Mouse (Mus musculus) ES-E14 (cell line): ENCODE measurements around the gene Lmbr1l. TPM values are rescaled to one million over a fixed set of nuclear protein-coding genes. Genes with fewer than 3 reads are reported as not detected.
A peak's percentile ranks its signal among the peaks of the same experiment; 100 is the strongest.
"Not testable (repeated sequence)": the region's sequence is repeated elsewhere in the genome, so short reads cannot be mapped to it uniquely, and the experiment has no call there.

Experiments
- DNase-seq: peaks from one replicate; pipeline ENCODE4 v3.0.0-alpha.2; 2013; ENCODE audit warnings: low read depth, low spot score
- H3K27ac ChIP-seq: 2 replicates; pipeline ENCODE4 v1.5.1; 2012; ENCODE audit warnings: low read depth, mild to moderate bottlenecking, low read length, moderate library complexity, mixed read lengths; ENCODE audit not compliant: poor library complexity, insufficient read depth, severe bottlenecking
- H3K36me3 ChIP-seq: 2 replicates; pipeline ENCODE4 v1.6.1; 2012; ENCODE audit warnings: mild to moderate bottlenecking, low read length, moderate library complexity, mixed read lengths; ENCODE audit not compliant: control insufficient read depth, poor library complexity, insufficient read depth, severe bottlenecking
- H3K4me1 ChIP-seq, 2 experiments: fragments of 150-350 bp in 1 of 2; sonication (generic) in 1 of 2; 2 replicates each; pipeline ENCODE4 v1.6.1; 2012; ENCODE audit warnings: low read length in 2 of 2, mild to moderate bottlenecking in 1 of 2, mixed read lengths in 1 of 2; ENCODE audit not compliant: control insufficient read depth in 2 of 2, insufficient read depth in 2 of 2, poor library complexity in 1 of 2
- H3K4me3 ChIP-seq, 2 experiments: fragments of 150-350 bp in 1 of 2; sonication (generic) in 1 of 2; 2 replicates each; pipeline ENCODE4 v1.5.1; 2012; ENCODE audit warnings: low read length in 2 of 2, low read depth in 1 of 2, mild to moderate bottlenecking in 1 of 2, mixed read lengths in 1 of 2; ENCODE audit not compliant: insufficient read depth in 1 of 2, poor library complexity in 1 of 2, severe bottlenecking in 1 of 2
- H3K9ac ChIP-seq: 2 replicates; pipeline ENCODE4 v1.6.1; 2012; ENCODE audit warnings: low read depth, mild to moderate bottlenecking, low read length, mixed read lengths; ENCODE audit not compliant: poor library complexity, insufficient read depth, severe bottlenecking
- H3K9me3 ChIP-seq: fragments of 150-350 bp; sonication (generic); 2 replicates; pipeline ENCODE4 v1.6.1; 2012; ENCODE audit warnings: low read depth, mild to moderate bottlenecking, low read length; ENCODE audit not compliant: control insufficient read depth, insufficient read depth
- CHD2 ChIP-seq: IDR thresholded peaks from 2 replicates; pipeline ENCODE4 v1.6.1; 2014; ENCODE audit warnings: mild to moderate bottlenecking, low read depth, low read length, inconsistent platforms
- HCFC1 ChIP-seq: IDR thresholded peaks from 2 replicates; pipeline ENCODE4 v1.6.1; 2012; ENCODE audit warnings: low read length, inconsistent platforms, borderline replicate concordance; ENCODE audit not compliant: insufficient read depth
- MAFK ChIP-seq: IDR thresholded peaks from 2 replicates; pipeline ENCODE4 v1.6.1; 2014; ENCODE audit warnings: mild to moderate bottlenecking, low read depth, low read length, inconsistent platforms; ENCODE audit not compliant: insufficient read depth
- ZC3H11A ChIP-seq: IDR thresholded peaks from 2 replicates; pipeline ENCODE4 v1.6.1; 2012; ENCODE audit warnings: low read depth, mild to moderate bottlenecking, inconsistent platforms, low read length, borderline replicate concordance
- ZNF384 ChIP-seq: IDR thresholded peaks from 2 replicates; pipeline ENCODE4 v1.6.1; 2012; ENCODE audit warnings: low read depth, low read length, inconsistent platforms
- in situ Hi-C, 2 experiments: fragments of 600-800 bp; cut with MboI; formaldehyde crosslinking; loops; one replicate each; pipeline ENCODE4 v1.15.1; 2025; ENCODE audit warnings: low sequenced_read_pairs in 2 of 2, inconsistent platforms in 1 of 2; ENCODE audit not compliant: unreplicated experiment in 2 of 2
- total RNA-seq: library from RNA; depleted of rRNA; stranded (reverse); fragments of 300-350 nt; gene quantifications from 2 replicates; pipeline ENCODE4 v1.2.3, GENCODE M21; 2012

Gene Lmbr1l
- total RNA-seq, 1 experiment, result 55.1 TPM

DNA sequence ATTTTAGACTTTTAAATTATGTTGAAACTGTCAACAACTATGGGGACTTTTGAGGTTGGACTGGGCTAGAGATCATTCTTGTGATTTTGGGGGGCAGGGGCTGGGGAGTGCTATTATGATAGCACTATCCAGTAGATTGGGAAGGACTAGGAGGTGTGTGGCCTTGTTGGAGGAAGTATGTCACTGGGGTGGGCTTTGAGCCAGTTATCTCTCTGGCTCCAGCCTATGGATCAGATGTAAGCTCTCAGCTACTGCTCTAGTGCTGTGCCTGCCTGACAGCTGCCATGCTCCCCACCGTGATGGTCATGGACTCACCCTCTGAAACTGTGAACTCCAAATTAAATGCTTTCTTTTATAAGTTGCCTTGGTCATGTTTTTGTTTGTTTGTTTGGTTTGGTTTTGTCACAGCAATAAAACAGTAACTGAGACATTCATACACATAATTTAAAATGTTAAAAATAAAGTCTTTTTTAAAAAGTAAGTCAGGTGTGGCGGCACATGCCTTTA lies 5.1 kb upstream of the Lmbr1l start:
- in situ Hi-C loops, result no loop called here
- H3K4me1 ChIP-seq, result 0 out of 4 replicates have a peak, but pooled peaks cover 0 to 2% of the 10 kb centered on the region in 2 experiments
- no peak overlapping the region for H3K4me3 ChIP-seq
- no peak overlapping the region for H3K9ac ChIP-seq
- TF ChIP-seq ZNF384 (no peak), CHD2 (no peak), HCFC1 (no peak)
- H3K9me3 ChIP-seq, result no peaks in the 10 kb centered on the region
- no peaks in the 10 kb centered on the region for H3K36me3 ChIP-seq
- DNase-seq, result no peak
- H3K27ac ChIP-seq, result no peak overlapping the region

- H3K4me1 ChIP-seq, result 0 out of 4 replicates have a peak, but pooled peaks cover 0 to 2% of the 10 kb centered on the region in 2 experiments
- no peaks in the 10 kb centered on the region for H3K36me3 ChIP-seq
- no peak overlapping the region for H3K4me3 ChIP-seq
- no peak overlapping the region for H3K9ac ChIP-seq
- TF ChIP-seq ZNF384 (no peak), MAFK (no peak), CHD2 (no peak), ZC3H11A (no peak), HCFC1 (no peak)
- H3K9me3 ChIP-seq, result no peaks in the 10 kb centered on the region
- H3K27ac ChIP-seq, result no peak overlapping the region
- DNase-seq, result no peak
- in situ Hi-C loops, result no loop called here
Observed at GRCm38 (mm10) chr15:98922581-98922980, 4.5 kb upstream of the Lmbr1l start.

- no peaks in the 10 kb centered on the region for H3K9me3 ChIP-seq
- DNase-seq, result no peak
- H3K4me1 ChIP-seq, result 0 out of 4 replicates have a peak, but pooled peaks cover 2 to 3% of the 10 kb centered on the region in 2 experiments
- no peaks in the 10 kb centered on the region for H3K36me3 ChIP-seq
- no peak overlapping the region for H3K4me3 ChIP-seq
- in situ Hi-C loops, result no loop called here
- H3K9ac ChIP-seq, result no peak overlapping the region
- TF ChIP-seq CHD2 (no peak), ZNF384 (no peak), ZC3H11A (no peak), HCFC1 (no peak), MAFK (no peak)
- no peak overlapping the region for H3K27ac ChIP-seq
Observed at GRCm38 (mm10) chr15:98921510-98921909, 3.5 kb upstream of the Lmbr1l start.

GRCm38 (mm10) chr15:98918499-98918895 lies 466 bp upstream of the Lmbr1l start:
- DNase-seq, H3K9me3 ChIP-seq, H3K36me3 ChIP-seq, H3K27ac ChIP-seq, in situ Hi-C loops: not testable (repeated sequence)
- Histone ChIP-seq H3K4me1 (peaks cover 3 to 13% of the 10 kb centered on the region in 2 experiments; a peak in 1 of 4 replicates), H3K4me3 (peak overlapping the region; percentile 48 to 95), H3K9ac (peak overlapping the region; percentile 66)

GRCm38 (mm10) chr15:98917091-98917490 lies 940 bp downstream of the Lmbr1l start:
- no peak for TF ChIP-seq HCFC1
- TF ChIP-seq ZC3H11A, result no peak
- no peak for TF ChIP-seq CHD2
- TF ChIP-seq ZNF384, result no peak
- no peak for TF ChIP-seq MAFK
- in situ Hi-C loops, result no loop called here
- peak overlapping the region; percentile 88 for H3K9ac ChIP-seq
- peak overlapping the region; percentile 95 to 99 for H3K4me3 ChIP-seq
- H3K36me3 ChIP-seq, result peaks cover 11% of the 10 kb centered on the region; the same call in 1 of the 2 replicates
- no peaks in the 10 kb centered on the region for H3K9me3 ChIP-seq
- H3K27ac ChIP-seq, result peak overlapping the region; percentile 80; the same call in 1 of the 2 replicates
- no peak for DNase-seq
- H3K4me1 ChIP-seq, result peaks cover 3 to 15% of the 10 kb centered on the region in 2 experiments; a peak in 1 of 4 replicates
